Mouse (Mus musculus): ENCODE results near the gene Cyp2c55. TPM values are rescaled to one million over a fixed set of nuclear protein-coding genes. Genes with fewer than 3 reads are reported as not detected.

The Cyp2c55 gene
- 1.1 TPM in 2 replicates for polyA plus RNA-seq (2015; fragmentation: Nextera tagmentation; extraction: Ambion mirVana)

DNA sequence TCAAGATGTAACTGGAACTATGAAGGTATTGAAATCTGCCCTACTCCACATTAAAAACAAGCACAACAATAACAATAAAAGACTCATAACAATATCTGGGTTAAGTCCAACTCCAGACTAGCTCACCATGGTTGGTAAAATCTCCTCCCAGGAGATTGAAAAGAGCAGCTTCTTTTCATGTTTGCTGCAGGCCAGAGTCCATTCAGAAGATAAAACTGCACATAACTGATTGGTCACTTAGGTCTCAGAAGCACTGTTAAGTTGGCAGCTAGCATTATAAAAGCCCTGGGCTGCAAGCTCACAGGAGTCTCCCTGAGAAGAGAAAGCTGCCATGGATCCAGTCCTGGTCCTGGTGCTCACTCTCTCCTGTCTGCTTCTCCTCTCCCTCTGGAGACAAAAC is at the start of gene Cyp2c55:
Gene Cyp2c55, plus strand, starts transcription at position 305 of the 400 bp plus-strand sequence.
- ATAC-seq: peak; percentile 49
- no peaks in the 10 kb centered on the region for H3K27me3 ChIP-seq (replicated peaks; ENCODE audit: control insufficient read depth, insufficient read depth, low read length)
- no peaks in the 10 kb centered on the region for H3K4me1 ChIP-seq (ENCODE audit: control insufficient read depth, insufficient read depth, low read length)
- no peaks in the 10 kb centered on the region for H3K36me3 ChIP-seq (ENCODE audit: control insufficient read depth, insufficient read depth, low read length)
- H3K9ac ChIP-seq (ENCODE audit: low read depth, low read length): no peak within 1 kb of the TSS
- H3K9me3 ChIP-seq (ENCODE audit: control insufficient read depth, low read length): no peaks in the 10 kb centered on the region
- H3K4me3 ChIP-seq (ENCODE audit: low read length): no peak within 1 kb of the TSS
- H3K4me2 ChIP-seq (ENCODE audit: low read depth, low read length): no peak within 1 kb of the TSS
- H3K27ac ChIP-seq (ENCODE audit: low read length): no peak within 1 kb of the TSS

DNA sequence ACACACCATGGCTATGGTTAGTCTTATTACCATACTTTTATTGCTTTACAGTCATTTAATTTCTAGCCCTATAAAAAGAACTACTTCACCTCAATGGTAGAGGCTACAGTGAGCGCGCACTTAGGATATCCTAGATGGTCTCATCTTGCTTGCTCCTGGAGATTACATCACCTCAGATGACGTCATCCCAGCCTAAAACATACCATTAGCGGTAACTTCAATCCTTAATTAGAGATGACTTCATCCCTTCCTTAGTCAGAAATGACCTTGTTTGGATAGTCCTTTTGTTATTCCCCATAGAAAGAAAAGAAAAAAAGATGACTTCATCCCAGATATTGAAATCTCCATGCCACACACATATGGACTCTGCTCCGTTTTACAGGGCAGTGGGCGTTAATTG is 36.1 kb upstream of the Cyp2c55 start:
- no peak overlapping the region for H3K27ac ChIP-seq (ENCODE audit: low read length)
- WGBS: 82% methylated on average over 6 of the region's 6 CpGs

DNA sequence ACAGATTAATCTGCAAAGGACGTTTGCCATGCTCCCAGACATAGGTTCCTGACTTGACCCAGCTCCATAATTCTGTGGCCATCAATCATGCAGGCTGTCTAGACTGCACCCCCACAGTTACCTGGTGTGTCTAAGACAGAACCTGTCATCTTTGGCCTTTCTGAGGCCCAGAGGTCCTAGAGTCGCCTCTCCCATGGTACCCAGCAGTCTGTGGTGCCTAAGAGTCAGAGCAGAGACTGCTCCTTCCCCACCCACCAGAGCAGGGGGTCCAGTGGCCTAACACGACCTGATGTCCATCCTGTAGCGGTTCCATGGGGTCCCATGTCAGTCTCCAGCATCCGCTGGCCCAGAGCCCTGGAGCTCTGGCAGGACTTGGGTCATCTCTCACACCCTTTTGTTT is 34.2 kb upstream of the Cyp2c55 start:
- H3K4me1 ChIP-seq (ENCODE audit: control insufficient read depth, insufficient read depth, low read length): no peaks in the 10 kb centered on the region
- no peaks in the 10 kb centered on the region for H3K9me3 ChIP-seq (ENCODE audit: control insufficient read depth, low read length)
- H3K27me3 ChIP-seq (replicated peaks; ENCODE audit: control insufficient read depth, insufficient read depth, low read length): no peaks in the 10 kb centered on the region
- no peak overlapping the region for H3K4me2 ChIP-seq (ENCODE audit: low read depth, low read length)
- 68% methylated on average over 5 of the region's 5 CpGs for WGBS
- no peak overlapping the region for H3K27ac ChIP-seq (ENCODE audit: low read length)
- H3K36me3 ChIP-seq (ENCODE audit: control insufficient read depth, insufficient read depth, low read length): no peaks in the 10 kb centered on the region
- ATAC-seq: no peak
- H3K9ac ChIP-seq (ENCODE audit: low read depth, low read length): no peak overlapping the region
- no peak overlapping the region for H3K4me3 ChIP-seq (ENCODE audit: low read length)

More for the DNA sequence above, 36.1 kb upstream of the Cyp2c55 start:
- Histone ChIP-seq H3K4me3 (ENCODE audit: low read length) (no peak overlapping the region), H3K27me3 (replicated peaks; ENCODE audit: control insufficient read depth, insufficient read depth, low read length) (no peaks in the 10 kb centered on the region), H3K9me3 (ENCODE audit: control insufficient read depth, low read length) (no peaks in the 10 kb centered on the region), H3K4me1 (ENCODE audit: control insufficient read depth, insufficient read depth, low read length) (no peaks in the 10 kb centered on the region), H3K36me3 (ENCODE audit: control insufficient read depth, insufficient read depth, low read length) (no peaks in the 10 kb centered on the region), H3K9ac (ENCODE audit: low read depth, low read length) (no peak overlapping the region), H3K4me2 (ENCODE audit: low read depth, low read length) (no peak overlapping the region)
- ATAC-seq: no peak

DNA sequence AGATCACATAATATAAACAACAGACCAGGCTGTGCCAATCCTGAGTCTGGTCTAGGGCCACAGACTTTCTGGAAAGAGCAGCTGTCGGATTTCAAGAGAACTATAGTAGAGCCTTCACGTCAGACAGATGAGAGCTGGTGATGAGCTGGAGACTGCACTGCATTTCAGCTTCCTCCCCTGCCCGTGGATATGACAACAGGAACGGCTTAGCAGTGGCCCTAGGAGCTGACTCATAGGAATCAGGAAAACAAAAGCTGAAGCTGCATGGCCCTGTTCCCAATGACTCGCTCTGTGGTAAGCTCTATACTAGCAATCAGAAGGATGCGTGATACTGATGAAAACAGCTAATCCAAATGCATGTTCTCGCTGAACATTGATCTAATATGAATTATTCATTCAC is 33.2 kb upstream of the Cyp2c55 start:
- no peak overlapping the region for H3K9ac ChIP-seq (ENCODE audit: low read depth, low read length)
- 52% methylated on average over 7 of the region's 7 CpGs for WGBS

DNA sequence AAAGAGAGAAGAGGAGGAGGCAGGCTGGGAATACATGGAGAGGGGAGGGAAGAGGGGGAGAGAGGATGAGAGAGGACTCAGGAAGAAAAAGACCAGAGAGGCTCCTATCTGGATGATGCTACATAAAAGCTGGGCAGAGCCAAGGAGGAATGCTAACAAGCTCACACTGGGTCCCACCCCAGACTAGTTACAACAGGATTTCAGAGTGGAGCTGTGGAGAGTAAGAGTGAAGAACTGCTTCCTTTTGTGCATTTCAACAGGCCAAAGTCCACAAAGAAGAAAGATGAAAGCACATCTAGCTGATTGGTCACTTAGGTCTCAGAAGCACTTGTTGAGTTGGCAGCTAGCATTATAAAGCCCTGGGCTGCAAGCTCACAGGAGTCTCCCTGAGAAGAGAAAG is 30.6 kb upstream of the Cyp2c55 start:
- Histone ChIP-seq H3K27me3 (replicated peaks; ENCODE audit: control insufficient read depth, insufficient read depth, low read length) (no peaks in the 10 kb centered on the region), H3K36me3 (ENCODE audit: control insufficient read depth, insufficient read depth, low read length) (no peaks in the 10 kb centered on the region), H3K9me3 (ENCODE audit: control insufficient read depth, low read length) (no peaks in the 10 kb centered on the region), H3K4me1 (ENCODE audit: control insufficient read depth, insufficient read depth, low read length) (no peaks in the 10 kb centered on the region), H3K27ac (ENCODE audit: low read length) (no peak overlapping the region), H3K4me2 (ENCODE audit: low read depth, low read length) (no peak overlapping the region), H3K4me3 (ENCODE audit: low read length) (no peak overlapping the region), H3K9ac (ENCODE audit: low read depth, low read length) (no peak overlapping the region)
- ATAC-seq: peak; percentile 60; the same call in 1 of the 2 replicates

More for the DNA sequence above, 33.2 kb upstream of the Cyp2c55 start:
- Histone ChIP-seq H3K4me3 (ENCODE audit: low read length) (no peak overlapping the region), H3K27ac (ENCODE audit: low read length) (no peak overlapping the region), H3K27me3 (replicated peaks; ENCODE audit: control insufficient read depth, insufficient read depth, low read length) (no peaks in the 10 kb centered on the region), H3K36me3 (ENCODE audit: control insufficient read depth, insufficient read depth, low read length) (no peaks in the 10 kb centered on the region), H3K4me2 (ENCODE audit: low read depth, low read length) (no peak overlapping the region), H3K9me3 (ENCODE audit: control insufficient read depth, low read length) (no peaks in the 10 kb centered on the region), H3K4me1 (ENCODE audit: control insufficient read depth, insufficient read depth, low read length) (no peaks in the 10 kb centered on the region)
- peak; percentile 42; the same call in 1 of the 2 replicates for ATAC-seq

DNA sequence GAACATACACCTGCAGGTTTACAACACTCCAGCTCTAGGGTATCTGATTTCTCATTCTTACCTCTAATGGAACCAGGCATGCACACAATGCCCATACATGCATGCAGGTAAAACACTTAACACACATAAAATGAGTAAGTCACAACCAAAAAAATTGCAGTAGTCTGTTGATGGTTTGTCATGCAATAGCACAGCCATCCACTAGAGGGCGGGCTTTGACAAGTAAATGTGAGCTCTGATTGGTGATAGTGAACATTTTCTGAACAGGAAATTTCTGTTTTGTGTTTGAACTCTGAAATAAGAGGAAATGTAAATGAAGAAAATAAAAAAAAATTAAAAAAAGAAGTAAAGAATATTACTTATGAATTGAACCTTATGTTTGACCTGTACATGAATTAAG is 24.9 kb upstream of the Cyp2c55 start:
- 0% methylated on average over 1 of the region's 1 CpGs for WGBS

DNA sequence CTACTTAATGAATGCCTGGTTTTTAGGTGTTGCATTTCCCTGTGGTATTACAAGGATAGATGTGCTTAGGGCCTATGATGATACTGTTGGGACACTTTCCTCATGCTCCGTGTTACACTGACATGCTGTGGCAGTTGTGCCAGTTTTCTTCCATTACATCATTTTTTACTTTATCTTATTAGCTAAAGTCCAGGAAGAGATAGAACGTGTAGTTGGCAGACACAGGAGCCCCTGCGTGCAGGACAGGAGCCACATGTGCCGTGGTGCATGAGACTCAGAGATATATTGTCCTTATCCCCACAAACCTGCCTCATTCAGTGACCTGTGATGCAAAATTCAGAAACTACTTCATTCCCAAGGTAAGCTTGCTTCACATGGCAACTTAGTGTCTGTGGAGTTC is 8.6 kb upstream of the Cyp2c55 start:
- Histone ChIP-seq H3K9ac (ENCODE audit: low read depth, low read length) (no peak overlapping the region), H3K4me2 (ENCODE audit: low read depth, low read length) (no peak overlapping the region), H3K36me3 (ENCODE audit: control insufficient read depth, insufficient read depth, low read length) (no peaks in the 10 kb centered on the region), H3K9me3 (ENCODE audit: control insufficient read depth, low read length) (no peaks in the 10 kb centered on the region), H3K27ac (ENCODE audit: low read length) (no peak overlapping the region), H3K4me1 (ENCODE audit: control insufficient read depth, insufficient read depth, low read length) (no peaks in the 10 kb centered on the region), H3K27me3 (replicated peaks; ENCODE audit: control insufficient read depth, insufficient read depth, low read length) (no peaks in the 10 kb centered on the region), H3K4me3 (ENCODE audit: low read length) (no peak overlapping the region)
- peak; percentile 58 for ATAC-seq
- WGBS: 72% methylated on average over 4 of the region's 4 CpGs

More for the DNA sequence above, 24.9 kb upstream of the Cyp2c55 start:
- no peaks in the 10 kb centered on the region for H3K9me3 ChIP-seq (ENCODE audit: control insufficient read depth, low read length)
- no peak overlapping the region for H3K4me2 ChIP-seq (ENCODE audit: low read depth, low read length)
- H3K27ac ChIP-seq (ENCODE audit: low read length): no peak overlapping the region
- no peak overlapping the region for H3K4me3 ChIP-seq (ENCODE audit: low read length)
- ATAC-seq: no peak
- H3K36me3 ChIP-seq (ENCODE audit: control insufficient read depth, insufficient read depth, low read length): no peaks in the 10 kb centered on the region
- H3K27me3 ChIP-seq (replicated peaks; ENCODE audit: control insufficient read depth, insufficient read depth, low read length): no peaks in the 10 kb centered on the region
- no peak overlapping the region for H3K9ac ChIP-seq (ENCODE audit: low read depth, low read length)
- H3K4me1 ChIP-seq (ENCODE audit: control insufficient read depth, insufficient read depth, low read length): no peaks in the 10 kb centered on the region

DNA sequence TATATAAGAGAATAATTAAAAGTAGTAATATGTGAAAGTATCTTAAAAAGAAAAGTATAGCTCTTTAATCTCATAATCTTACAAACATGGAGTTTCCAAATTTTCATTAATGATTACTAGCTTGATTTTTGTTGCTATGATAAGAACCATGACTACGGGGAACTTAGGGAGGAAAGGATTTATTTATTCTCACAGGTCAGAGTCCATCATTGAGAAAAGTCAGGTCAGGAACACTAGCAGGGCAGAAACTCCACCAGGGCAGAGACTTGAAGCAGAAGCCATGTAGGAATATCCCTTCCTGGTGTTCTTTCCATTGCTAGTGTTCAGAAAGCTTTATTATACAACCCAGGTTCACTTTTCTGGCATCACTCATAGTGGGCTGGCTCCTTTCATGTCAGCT is 8.1 kb upstream of the Cyp2c55 start:
- WGBS: 50% methylated on average over 1 of the region's 1 CpGs
- Histone ChIP-seq H3K4me2 (ENCODE audit: low read depth, low read length) (no peak overlapping the region), H3K9ac (ENCODE audit: low read depth, low read length) (no peak overlapping the region), H3K4me1 (ENCODE audit: control insufficient read depth, insufficient read depth, low read length) (no peaks in the 10 kb centered on the region), H3K9me3 (ENCODE audit: control insufficient read depth, low read length) (no peaks in the 10 kb centered on the region), H3K27me3 (replicated peaks; ENCODE audit: control insufficient read depth, insufficient read depth, low read length) (no peaks in the 10 kb centered on the region), H3K4me3 (ENCODE audit: low read length) (no peak overlapping the region), H3K27ac (ENCODE audit: low read length) (no peak overlapping the region), H3K36me3 (ENCODE audit: control insufficient read depth, insufficient read depth, low read length) (no peaks in the 10 kb centered on the region)
- ATAC-seq: peak; percentile 84

DNA sequence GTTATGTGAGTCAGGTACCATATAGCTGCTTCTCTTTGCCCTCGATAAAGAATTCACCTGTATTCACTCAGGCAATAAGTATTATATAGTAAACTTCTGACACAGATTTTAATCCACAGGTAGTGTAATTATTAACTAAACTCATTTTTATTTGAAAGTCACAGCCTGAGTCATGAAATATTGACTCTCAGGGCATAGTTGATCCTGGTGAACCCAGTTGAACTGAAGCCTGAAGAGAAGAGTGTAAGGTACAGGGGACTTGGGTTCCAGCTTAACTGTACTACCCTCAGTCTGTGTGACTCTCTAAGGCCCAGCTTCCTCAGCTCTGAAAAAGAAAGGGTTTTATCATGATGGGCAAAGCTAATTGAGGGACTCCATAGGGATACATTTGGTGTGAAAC is 1.7 kb upstream of the Cyp2c55 start:
- 59% methylated on average over 1 of the region's 1 CpGs for WGBS
- Histone ChIP-seq H3K4me1 (ENCODE audit: control insufficient read depth, insufficient read depth, low read length) (no peaks in the 10 kb centered on the region), H3K9ac (ENCODE audit: low read depth, low read length) (no peak overlapping the region), H3K27ac (ENCODE audit: low read length) (no peak overlapping the region), H3K27me3 (replicated peaks; ENCODE audit: control insufficient read depth, insufficient read depth, low read length) (no peaks in the 10 kb centered on the region), H3K4me2 (ENCODE audit: low read depth, low read length) (no peak overlapping the region), H3K9me3 (ENCODE audit: control insufficient read depth, low read length) (no peaks in the 10 kb centered on the region), H3K36me3 (ENCODE audit: control insufficient read depth, insufficient read depth, low read length) (no peaks in the 10 kb centered on the region), H3K4me3 (ENCODE audit: low read length) (no peak overlapping the region)
- peak; percentile 86 for ATAC-seq

DNA sequence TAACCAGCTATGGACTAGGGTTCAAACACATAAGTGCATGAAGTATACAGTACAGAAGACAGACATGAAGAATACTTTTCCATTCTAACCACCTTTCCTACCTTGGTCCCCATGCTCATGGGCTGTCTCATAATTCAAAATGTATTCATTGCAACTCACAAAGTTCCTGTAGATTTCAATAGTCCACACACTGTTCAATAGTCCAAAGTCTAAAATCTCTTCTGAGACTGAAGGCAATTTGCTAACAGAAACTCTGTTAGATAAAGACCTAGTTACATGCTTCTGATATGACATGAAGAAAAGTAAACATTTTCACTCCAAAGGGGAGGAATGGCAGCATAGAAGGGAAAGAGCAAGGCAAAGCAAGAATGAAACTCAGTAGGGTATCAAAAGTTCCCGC is 51.1 kb downstream of the Cyp2c55 start:
- Histone ChIP-seq H3K36me3 (ENCODE audit: control insufficient read depth, insufficient read depth, low read length) (no peaks in the 10 kb centered on the region), H3K27ac (ENCODE audit: low read length) (no peak overlapping the region), H3K9me3 (ENCODE audit: control insufficient read depth, low read length) (no peaks in the 10 kb centered on the region), H3K4me3 (ENCODE audit: low read length) (no peak overlapping the region), H3K27me3 (replicated peaks; ENCODE audit: control insufficient read depth, insufficient read depth, low read length) (no peaks in the 10 kb centered on the region), H3K9ac (ENCODE audit: low read depth, low read length) (no peak overlapping the region), H3K4me1 (ENCODE audit: control insufficient read depth, insufficient read depth, low read length) (no peaks in the 10 kb centered on the region), H3K4me2 (ENCODE audit: low read depth, low read length) (no peak overlapping the region)
- WGBS: 91% methylated on average over 1 of the region's 1 CpGs
- peak; percentile 71 for ATAC-seq

Data from intestine, embryonic 16.5 days (tissue).